Mouse (Mus musculus) MN1 (cell line): ENCODE results near the gene Tead1.

Source experiments
- DNase-seq: peaks from one replicate; pipeline ENCODE4 v3.0.0-alpha.2; 2016; ENCODE audit warnings: low spot score

Gene Tead1

DNA sequence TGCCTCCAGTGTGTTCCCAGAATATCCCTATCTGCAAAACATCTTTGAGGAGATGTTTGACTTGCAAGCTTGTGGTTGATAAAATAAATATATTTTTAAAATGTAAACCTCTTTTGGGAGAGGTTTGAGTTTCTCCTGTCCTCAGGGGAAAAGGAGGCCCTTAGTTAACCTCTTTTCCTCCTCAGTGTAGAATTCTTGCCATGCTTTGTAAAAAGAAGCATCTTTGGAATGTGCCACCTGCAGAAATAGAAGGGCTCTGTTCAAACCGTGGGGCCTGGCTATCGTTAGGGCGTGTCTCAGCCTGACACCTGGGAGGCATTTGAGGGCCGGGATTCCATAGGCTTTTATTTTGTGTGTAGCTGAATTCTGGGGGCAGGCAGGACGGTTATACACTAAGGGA is 51.1 kb downstream of the Tead1 start:
- no peak for DNase-seq

GRCm38 (mm10) chr7:112731584-112731983 is 52.5 kb downstream of the Tead1 start:
- no peak for DNase-seq

GRCm38 (mm10) chr7:112739174-112739573 is 60.1 kb downstream of the Tead1 start:
- DNase-seq: no peak

DNA sequence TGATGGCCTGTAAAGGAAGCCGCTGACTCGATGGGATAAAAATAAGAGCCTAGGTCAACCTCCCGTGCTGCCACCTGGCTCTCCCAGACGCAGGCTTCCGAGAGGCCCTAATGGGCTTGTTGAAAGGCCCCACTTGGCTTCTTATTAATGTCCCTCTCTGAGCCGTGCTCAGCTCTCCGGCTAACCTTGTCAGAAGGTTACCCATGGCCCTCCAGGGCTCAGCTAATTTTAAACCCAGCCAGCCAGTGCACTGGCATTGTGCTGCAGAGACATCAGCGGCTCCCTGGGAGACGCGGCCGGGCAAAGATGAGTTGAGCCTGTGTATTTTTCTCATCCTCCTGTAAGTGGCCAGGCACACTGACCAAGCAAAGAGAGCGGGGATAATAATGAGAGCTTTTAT is 62.7 kb downstream of the Tead1 start:
- no peak for DNase-seq

GRCm38 (mm10) chr7:112743063-112743462 is 63.9 kb downstream of the Tead1 start:
- no peak for DNase-seq

DNA sequence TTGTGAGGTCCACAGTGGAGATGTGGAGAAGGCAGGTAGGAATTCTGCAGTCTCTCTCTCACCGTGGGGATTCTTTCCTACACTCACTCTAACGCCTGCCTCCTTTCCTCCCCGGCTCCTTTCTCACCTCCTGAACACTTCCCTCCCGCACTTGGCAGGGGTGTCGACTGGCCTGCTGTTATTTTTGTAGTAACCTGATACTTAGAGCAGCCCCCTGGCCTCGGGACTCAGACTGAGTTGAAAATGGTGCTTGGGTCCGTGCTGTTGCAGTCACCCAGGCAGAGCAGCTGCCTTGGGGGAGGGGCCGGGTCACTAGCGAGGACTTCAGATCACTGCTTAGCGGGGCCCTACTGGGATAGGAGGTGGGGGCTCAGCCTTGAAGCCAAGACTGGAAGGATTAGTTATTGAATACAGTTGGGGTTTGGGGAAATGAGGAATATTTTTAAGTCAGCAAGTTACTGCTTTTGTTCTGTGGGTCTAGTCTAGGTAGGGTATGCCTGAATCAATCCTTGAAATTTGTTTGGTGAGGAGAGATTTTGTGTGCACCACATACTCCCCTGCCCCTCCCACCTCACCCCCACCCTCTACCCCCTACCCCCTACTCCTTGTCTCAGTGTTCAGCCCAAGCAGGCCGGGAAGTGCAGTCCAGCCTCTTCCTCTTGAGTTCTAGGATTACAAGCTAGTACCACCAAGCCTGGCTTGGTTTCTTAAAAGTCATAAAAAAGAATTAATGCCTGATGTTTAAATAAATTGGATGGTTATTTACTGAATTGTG is 64.7 kb downstream of the Tead1 start:
- peak; percentile 54 for DNase-seq

DNA sequence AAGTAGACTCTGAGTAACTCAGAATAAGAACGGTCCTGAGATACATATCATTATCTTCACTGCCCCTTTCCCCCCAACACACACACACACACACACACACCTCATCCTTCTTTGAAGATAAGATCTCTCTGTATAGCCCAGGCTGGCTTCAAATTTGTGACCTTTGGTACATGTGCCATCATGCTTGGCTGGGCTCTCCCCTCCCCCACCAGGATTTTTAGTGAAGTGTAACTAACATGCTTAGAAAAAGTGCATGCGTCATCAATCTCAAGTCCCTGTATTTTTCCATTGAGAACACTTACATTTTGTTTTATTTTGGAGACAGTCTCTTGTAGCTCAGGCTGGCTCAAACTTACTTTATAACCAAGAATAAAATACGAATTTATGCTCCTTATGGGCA is 68.1 kb downstream of the Tead1 start:
- DNase-seq: peak; percentile 53

GRCm38 (mm10) chr7:112747836-112748235 is 68.7 kb downstream of the Tead1 start:
- DNase-seq: no peak

GRCm38 (mm10) chr7:112748327-112748726 is 69.2 kb downstream of the Tead1 start:
- DNase-seq: no peak

DNA sequence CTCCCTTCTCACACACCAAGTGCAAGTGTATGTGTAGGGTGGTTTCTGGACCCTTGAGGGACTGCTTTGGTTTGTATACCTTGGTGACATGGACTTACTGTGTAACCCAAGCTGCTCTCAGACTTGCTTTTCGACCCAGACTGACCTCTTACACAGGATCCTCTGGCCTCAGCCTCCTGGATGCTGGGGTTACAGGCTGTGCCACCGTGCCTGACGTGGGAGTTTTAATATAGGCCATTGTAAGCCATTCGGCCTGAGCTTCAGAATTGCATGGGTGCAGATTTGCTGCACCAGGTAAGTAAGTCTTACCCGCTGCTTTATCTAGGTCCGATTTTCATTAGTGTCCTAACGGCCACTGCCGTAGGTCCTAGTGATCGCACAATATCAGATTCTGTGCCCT is 71.0 kb downstream of the Tead1 start:
- no peak for DNase-seq

GRCm38 (mm10) chr7:112752311-112752710 is 73.2 kb downstream of the Tead1 start:
- no peak for DNase-seq

GRCm38 (mm10) chr7:112753314-112753713 is 74.2 kb downstream of the Tead1 start:
- no peak for DNase-seq

GRCm38 (mm10) chr7:112759359-112759975 is 80.3 kb downstream of the Tead1 start:
- DNase-seq: no peak

DNA sequence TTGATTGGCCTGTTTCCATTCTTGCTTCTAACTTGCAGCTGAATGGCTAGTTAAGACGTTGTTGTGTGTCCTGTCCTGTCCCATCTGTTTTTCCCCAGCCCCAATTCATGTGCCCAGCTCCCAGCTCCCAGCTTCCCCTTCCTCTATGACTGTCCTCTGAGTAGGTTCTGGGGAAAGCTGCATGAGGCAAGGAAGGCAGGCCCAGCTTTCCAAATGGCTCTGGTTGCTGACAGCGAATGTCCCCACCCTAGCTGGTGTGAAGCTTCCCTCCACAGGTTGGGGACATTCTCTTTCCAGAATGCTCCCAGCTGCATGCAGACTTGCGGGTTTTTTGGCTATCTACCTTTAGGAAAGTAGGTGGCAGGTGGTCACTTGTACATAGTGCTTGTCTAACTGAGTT is 81.2 kb downstream of the Tead1 start:
- no peak for DNase-seq

DNA sequence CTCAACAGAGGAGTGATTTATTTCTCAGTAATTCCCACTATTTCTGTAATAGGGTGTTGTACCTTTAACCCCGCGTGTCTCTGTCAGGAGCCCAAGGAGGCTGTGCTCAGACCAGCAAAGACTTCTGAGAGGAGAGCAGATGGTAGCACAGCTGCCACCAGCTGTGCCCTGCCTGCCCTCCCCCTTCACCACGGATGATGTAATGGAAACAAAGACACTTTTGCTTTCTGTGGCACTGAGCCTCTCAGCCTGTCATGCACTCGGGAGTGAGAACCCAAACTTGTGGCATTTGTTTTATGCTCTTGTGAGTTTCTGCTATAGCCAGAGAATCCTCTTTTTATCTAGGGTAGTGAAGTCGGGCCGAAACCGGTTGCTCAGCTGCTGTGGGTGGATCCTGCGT is 81.7 kb downstream of the Tead1 start:
- peak; percentile 75 for DNase-seq

DNA sequence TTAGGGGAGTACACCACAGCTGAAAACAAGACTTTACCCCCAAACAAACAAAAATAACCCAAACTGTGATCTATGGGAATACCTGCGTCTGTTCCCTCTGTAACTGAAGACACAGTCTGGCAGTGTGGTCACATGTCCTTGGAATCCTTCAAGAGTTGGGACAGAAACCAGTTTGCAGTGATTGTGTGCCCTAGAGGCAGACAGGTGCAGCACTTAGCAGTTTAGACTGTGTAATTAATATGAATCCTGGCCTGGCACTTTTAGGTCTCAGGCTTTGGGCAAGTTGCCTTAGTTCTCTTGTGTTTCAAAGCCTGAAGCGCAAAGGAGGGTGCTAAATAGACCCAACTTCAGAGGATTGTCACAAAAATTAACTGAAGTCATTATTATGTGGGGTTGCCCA is 83.8 kb downstream of the Tead1 start:
- no peak for DNase-seq

DNA sequence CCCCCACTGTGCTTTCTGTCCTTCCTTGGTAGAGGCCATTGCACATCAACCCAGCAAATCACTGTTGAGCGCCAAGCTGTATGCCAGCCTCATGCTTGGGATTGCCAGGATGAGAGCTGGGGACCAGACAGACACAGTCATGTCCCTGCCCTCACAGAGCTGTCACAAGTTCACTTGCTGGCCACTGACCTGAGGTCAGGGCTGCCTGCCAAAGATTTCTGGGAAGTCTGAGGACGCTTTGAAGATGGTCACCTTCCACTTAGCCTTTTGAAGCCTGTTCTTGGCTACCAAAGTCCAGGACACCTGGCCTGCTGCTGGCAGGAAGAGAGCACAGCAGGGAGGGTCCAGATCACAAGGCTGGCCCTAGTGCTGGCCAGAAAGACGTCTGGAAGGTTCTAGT is 84.4 kb downstream of the Tead1 start:
- DNase-seq: peak; percentile 40

GRCm38 (mm10) chr7:112764921-112765320 is 85.8 kb downstream of the Tead1 start:
- DNase-seq: no peak

DNA sequence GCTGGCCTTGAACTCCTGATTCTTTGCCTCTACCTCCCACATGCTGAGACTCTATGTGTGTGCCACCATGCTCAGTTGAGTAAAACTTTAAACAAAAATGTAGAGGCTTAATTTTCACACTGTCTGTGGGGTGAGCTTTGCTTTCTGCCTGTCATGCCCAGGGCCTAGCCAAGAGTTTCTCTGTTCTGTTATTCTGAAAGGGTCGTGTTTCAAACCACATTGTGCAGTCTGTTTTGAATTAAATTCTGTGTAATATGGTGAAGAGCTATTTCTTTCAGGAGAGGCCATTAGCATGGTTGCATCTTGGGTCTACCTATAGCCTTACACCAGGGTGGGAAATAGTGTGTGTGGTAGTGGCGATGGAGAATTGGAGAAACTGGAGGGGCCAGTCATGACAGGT is 90.7 kb downstream of the Tead1 start:
- no peak for DNase-seq

GRCm38 (mm10) chr7:112771461-112771860 is 92.3 kb downstream of the Tead1 start:
- no peak for DNase-seq

- no peak for DNase-seq
These were observed 93.7 kb downstream of the Tead1 start for GRCm38 (mm10) chr7:112772777-112773176.

GRCm38 (mm10) chr7:112773601-112774000 is 94.5 kb downstream of the Tead1 start:
- DNase-seq: no peak

- no peak for DNase-seq
These were observed 96.7 kb downstream of the Tead1 start for GRCm38 (mm10) chr7:112775816-112776215.

DNA sequence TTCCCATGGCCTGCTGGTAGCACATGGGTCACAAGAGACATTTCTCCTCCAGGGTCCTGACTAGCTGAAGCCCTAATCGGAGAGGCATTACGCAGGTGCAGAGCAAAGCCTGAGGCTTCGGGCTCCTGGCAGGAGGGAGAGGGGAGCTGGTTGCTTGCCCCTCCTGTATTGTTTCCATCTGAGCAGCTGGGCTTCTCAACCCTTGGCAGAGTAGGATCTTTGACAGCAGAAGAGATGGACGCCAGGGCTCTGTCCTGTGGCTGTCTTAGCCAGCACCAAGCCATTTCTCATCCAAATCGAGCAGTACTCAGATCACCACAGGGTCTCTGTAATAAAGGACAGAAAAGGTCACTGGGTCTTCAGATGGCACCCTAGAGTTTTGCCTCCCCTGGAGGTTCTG is 97.6 kb downstream of the Tead1 start:
- DNase-seq: no peak
